Mouse (Mus musculus) gastrocnemius, adult 18-20 months (tissue): ENCODE data around the gene Tmem268. TPM values are rescaled to one million over a fixed set of nuclear protein-coding genes. Genes with fewer than 3 reads are reported as not detected.

Experiments
- DNase-seq: peaks from one replicate; pipeline ENCODE4 v3.0.0; 2021; ENCODE audit warnings: low spot score
- total RNA-seq, 2 experiments: library from RNA; stranded (reverse); gene quantifications; 2 replicates each; pipeline ENCODE4 v1.2.3; 2021

Gene Tmem268
- total RNA-seq, 2 experiments from 2014 or later, result 15.8 to 16.4 TPM

DNA sequence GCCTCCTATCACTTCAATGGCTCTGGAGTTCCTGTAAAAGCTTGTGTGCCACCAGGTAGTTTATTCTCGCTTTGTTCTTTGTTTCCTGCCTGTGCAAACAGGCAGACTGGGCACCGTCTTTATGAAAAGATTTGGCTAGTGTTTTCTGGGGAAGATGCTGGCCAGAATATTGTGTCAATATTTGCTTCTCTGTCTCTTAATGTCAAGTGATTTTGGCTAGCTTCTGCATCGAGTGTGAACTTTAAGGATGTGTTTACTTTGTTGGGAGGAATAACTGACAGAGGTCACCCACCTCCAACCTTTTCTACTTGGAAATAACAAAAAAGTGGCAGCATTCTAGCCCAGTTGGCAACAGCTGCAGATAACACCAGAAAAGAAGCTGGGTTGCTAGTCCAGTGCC is 4.0 kb upstream of the Tmem268 start:
- DNase-seq, result no peak

DNA sequence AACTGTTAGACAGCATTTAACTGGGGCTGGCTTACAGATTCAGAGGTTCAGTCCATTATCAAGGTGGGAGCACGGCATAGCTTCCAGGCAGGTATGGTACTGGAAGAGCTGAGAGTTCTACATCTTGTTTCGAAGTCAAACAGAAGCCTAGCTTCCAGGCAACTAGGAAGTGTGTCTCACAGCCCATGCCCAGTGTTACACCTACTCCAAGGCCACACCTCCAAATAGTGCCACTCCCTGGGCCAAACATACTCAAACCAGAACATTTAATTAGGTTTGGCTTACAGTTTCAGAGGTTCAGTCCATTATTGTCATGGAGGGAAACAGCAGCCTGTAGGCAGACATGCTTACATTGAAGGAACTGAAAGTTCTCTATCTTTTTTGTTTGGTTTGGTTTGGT is 3.5 kb upstream of the Tmem268 start:
- DNase-seq, result no peak

DNA sequence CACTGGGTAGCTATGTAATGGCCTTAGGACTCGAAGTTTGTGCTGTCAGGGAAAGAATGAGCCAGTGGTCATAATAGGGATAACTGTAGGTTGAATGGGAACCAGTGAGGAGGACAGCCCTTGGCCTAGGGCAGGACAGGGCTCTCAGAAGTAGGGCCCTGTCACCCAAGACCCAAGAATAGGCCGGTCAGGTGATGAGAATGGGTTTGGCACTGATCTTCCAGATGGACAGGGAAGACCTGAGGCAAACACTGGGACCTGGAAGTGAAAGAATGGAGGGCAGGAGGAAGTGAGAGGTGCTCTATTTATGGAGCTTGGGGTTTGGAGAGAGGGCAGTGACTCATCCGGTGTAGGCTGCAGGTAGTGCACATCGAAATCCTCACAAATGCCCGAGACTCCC is 1.9 kb upstream of the Tmem268 start:
- DNase-seq, result no peak

DNA sequence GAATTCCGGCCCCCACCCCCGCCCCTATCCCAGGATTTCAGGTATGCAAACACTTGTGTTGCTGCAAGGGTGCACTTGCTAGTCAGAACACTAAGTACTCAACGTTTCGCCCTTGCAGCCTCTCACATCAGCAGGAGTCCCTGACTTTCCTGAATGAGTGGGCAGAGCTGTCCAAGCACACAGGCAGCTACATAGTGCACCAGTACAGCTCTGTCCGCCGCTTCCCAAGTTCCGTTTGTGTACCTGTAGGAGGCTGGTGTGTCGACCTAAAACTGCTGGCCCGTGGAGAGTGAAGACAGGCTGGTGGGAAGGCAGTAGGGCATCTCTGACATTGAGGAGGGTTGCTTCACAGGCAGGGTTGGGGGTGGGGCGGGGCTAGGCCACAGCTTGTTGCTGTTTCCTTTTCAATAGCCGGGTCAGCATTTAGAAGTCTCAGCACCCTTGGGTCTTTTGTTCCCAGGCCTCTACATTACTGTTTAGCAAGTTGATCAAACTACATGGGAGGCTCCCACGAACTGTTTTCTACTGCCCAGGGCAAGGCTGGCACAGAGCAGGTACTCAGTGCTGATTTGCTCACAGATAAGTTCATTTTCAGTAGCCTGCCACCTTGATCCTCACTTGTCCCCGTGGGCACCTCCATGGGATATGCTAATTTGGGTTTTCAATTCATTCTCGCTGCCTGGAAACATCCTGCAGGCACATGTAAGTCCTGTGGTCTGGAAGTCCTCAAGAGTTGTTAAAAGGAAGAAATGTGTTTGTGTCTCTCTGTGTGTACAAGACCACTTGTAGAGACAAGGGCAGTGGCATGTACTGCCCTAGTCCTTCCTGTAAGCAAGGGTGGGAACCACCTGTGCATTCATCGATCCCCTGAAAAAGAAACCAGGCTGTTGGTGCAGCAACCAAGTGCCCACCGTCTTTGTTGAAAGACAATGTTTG is 1.2 kb upstream of the Tmem268 start:
- DNase-seq, result no peak

DNA sequence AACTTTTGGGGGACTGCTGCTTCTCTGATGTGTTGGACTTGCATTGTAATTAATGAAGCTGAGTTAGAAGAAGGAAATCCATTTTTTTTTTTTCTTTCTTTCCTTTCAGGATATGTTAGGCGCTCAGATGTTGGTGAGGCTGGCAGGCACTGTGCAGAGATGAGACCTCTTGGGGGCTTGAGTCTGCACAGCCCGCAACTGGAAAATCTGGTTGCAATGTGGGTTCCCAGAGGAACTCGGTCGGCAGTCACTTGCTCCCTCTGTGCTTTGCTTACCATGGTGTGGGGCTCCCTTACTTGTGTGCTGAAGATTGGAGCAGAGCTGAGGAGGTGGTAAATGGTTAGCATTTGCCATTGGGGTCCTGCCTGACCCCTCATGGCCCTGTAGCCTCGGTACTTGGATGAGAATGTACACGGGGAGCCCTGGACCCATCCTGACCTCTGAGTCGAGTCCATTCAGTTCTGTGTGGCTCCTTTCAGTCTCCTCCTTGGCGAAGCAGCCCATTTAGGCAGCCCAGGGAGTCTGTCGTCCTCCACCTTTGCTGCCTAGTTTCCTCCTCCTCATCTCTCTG is 631 bp downstream of the Tmem268 start:
- no peak for DNase-seq

DNA sequence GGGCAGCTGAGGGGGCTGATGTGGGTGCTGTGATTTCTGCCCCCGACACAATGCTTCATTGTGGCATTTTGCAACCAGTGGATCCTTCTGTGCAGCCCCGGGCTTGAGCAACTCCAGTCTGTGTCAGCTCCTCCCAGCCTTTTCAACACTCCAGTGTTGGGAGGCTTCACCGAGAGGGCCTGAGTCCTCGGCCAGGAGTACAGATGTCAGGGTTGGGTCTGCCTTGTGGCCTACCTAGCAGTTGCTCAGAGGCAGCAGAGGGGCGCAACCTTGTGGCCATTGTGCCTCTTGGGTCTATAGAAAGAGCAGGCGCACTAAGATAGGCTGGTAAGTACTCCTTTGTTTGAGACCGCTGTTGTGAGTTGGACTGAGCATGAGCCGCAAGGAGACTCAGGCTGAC is 1.5 kb downstream of the Tmem268 start:
- DNase-seq, result no peak

DNA sequence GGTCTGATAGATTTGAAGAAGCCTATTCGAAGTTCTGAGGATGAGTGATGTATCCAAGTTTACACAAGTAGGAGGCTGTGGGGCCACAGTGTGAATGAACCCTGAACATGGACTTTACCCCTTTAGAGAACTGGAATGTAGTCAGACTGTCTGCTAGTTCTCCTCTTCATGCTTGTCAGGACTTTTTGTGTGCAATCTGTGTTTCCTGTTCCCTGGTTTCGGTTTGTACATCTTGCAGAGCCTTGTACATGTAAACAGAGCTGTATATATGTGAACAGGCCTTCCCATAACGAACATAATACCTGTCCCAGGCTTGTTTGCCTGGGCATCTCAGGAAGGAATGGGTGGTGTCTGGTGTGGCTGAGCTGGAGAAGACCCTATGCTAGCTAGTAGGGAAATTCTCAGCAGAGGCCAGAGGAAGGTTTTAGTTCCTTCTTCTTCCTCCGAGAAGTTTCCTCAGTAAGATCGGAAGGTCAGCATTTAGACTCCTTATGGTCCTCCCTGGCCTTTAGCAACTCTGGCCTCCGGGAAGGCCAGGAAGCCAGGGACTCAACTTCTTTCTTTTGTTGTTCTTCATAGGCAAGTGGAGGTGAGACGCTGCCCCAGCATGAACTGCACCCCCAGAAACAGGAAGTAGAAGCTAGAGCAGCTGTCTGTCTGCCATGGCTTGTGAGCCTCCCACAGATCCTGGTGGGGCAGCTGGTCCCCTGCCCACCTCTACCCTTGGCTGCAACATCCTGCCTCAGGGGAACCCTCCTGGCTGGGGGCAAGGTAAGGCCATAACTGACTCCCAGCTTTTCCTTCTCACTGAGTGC is 3.5 kb downstream of the Tmem268 start:
- no peak for DNase-seq

DNA sequence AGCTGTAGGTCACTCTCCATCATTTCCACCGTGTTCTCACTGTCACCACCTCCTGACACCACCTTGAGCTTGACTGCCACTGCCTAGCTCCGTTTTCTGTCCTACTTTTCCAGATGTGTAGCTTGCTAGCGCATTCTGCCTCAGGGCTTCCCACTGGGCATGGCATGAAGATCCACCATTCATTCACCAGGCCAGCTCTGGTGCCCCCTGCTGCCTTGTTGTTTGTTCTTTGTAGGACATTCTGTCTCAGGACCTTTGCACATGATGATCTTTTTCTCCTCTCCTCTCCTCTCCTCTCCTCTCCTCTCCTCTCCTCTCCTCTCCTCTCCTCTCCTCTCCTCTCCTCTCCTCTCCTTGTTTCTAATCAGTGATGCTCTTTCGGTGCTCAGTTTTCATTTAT is 4.2 kb downstream of the Tmem268 start:
- DNase-seq, result no peak

DNA sequence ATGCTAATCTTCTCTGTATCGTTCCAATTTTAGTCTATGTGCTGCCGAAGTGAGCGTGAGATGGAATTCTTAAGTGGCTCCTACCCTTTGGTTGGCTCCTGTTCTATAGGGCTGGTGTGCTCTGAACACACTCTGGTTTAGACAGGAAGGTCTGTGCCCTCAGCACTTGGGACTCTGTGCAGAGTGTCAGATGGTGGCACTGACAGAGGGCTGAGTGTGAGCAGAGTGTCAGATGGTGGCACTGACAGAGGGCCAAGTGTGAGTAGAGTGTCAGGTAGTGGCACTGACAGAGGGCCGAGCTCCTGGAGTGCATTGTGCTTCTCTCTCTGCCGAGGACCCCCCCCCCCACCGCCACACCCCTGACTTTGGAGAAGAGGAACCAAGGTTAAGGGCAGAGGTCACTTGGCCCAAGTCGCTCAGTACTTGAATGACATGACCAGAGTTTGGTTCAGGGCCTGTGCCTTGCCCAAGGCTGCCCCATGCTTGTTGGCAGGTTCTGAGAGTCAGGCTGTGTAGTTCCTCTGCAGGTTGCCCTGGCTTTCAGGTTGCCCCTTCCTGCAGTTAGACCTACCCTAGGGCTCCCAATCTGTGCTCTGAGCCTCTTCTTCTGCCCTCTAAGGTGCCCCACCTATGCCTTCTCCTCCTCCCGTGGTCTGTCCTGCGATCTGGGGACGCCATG is 9.3 kb downstream of the Tmem268 start:
- DNase-seq, result no peak

DNA sequence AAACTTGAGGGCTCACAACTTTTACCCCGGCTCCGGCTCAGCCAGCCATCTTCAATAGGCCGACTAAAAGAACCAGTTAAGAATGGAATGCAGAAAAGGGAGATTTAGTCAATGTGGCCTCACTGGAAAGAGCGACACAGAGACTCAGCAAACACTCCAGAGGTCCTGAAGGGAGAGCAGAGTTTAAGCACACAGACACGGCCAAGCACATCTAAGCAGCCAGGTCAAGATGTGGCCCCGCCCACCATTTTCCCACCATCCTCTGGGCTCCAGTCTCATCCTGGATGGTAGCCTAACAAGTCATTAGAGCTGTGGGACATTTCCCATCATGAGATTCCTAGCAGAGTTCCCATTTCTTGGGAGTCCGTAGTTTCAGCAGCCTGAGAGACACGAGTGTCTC is 10.7 kb downstream of the Tmem268 start:
- no peak for DNase-seq

DNA sequence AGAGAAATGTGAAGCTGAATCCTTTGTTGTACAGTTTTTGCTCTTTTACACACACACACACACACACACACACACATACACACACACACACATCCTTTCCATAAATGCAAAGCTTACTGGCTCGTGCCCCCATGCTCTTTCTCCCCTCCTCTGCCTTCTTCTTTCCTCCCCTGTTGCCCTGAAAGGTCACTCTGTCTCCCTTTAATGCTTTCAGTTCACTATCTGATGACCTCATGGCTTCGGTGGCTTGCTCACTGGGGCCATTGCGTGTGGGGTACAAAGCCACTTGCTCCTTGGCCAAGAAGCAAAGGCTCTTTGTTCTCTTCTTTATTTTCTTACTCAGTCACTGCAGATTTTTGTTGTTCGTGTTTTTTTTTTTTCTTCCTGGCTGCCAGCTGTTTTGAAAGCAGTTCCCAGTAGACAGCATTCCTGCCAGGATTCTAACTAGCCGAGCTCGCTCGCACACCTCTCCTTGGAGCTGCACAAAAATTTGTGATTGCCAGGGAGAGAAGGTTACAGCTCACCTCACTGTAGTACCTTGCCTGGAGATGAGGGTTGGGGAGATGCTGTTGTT is 11.7 kb downstream of the Tmem268 start:
- no peak for DNase-seq

DNA sequence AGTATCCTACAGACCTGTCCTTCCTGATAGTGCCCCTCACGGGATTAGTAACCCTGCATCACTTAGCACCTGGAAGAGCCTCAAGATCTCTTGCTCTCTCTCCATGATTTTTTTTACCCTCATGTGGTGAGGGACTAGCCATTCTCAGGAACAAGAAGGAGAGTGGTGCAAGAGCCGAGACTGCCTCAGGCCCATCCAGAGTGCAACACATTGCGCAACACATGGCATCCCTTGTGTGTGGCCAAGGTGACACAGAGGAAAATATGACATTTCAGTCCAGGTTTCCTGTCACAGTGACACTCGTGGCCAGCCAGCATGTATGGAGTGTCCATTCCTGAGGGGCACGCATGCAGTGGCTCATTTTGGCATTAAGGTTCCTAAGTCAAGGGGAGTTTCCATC is 14.0 kb downstream of the Tmem268 start:
- no peak for DNase-seq

DNA sequence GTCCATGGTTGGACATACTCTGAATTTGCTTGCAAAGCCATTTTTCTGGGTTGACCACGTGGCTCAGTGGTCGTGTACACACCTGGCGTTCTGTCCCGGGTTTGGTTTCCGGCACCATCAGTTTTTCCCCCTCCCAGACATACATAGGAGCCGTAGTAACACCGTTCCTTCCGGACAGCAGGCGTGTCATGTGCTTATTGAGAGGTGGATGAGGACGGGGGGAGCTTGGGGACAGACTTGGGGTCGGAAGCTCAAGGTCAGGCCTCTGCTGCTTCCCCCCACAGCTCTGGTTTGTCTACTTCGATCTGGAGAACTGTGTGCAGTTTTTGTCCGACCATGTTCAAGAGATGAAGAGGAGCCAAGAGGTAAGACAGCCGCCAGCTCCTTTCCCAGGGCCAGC is 21.1 kb downstream of the Tmem268 start:
- DNase-seq, result no peak

DNA sequence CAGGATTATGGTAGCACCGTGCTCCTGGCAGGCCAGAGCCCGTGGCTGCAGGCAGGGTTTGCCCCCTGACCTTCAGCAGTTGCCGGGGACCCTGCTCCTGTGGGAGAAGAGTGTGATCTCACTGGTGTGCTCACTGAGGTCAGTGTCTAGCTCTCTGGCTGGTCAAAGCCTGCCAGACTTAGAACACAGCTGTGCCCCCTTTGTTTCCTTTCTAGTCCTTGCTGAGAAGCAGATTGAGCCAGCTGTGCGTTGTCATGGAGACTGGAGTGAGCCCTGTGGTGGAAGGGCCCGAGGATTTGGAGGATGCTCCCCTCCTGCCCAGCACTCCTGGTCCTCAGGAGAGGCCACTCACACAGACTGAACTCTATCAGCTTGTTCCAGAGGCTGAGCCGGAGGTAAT is 21.5 kb downstream of the Tmem268 start:
- DNase-seq, result no peak

DNA sequence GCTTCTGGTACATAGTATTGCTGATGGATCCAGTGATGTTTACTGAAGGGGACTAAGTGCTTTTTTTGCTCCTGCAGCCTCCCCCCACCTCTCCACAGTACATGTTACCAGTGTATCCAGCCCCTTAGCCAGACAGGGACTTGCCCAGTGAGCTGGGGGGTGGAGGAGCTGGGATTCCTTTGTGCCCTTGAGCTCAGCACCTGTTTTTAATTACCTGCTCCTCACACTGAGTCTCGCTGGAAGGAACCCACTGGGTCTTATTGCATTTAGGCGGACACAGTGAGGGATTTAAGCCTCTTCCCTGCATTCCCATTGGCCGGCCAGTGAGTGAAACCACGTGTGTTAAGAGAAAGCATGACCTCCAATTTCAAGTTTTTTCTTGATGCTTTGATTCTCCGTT is 24.0 kb downstream of the Tmem268 start:
- DNase-seq, result no peak

DNA sequence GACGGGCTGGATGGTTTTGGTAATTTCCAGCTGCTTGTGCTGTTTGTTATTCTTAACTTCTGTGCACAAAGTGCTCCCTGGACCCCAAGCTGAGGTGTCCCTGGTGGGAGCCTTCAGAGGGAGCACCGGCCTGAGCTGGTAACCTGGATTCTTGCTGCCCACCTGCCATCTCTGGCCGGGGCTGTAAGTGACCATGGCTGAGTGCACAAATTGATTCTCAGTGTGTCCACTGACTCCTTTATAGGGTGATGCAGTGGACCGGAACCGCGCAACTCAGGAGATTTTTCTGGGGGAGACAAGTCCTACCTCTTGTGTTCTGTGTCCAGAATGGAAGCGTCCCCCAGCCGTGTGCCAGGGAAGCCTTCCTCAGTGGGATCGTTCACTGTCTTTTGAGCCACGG is 26.6 kb downstream of the Tmem268 start:
- DNase-seq, result no peak

DNA sequence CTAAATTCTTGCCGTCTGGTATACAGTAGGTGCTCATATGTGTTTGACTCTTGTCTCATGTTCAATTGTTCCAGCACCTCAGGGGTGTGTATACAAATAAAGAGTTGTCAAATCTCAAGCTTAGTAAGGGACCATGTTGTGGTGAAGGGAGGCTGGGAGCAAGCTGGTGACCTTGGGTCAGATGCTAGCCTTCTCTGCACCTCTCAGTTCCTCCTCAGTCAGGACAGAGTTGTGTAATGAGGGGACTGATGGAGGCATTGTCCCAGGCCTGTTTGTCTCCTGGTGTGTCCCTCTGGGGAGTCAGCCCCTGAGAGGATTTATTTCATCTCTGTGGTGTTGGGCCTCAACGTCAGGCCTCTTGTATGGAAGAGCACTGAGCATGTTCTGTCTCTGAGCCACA is 27.7 kb downstream of the Tmem268 start:
- no peak for DNase-seq

DNA sequence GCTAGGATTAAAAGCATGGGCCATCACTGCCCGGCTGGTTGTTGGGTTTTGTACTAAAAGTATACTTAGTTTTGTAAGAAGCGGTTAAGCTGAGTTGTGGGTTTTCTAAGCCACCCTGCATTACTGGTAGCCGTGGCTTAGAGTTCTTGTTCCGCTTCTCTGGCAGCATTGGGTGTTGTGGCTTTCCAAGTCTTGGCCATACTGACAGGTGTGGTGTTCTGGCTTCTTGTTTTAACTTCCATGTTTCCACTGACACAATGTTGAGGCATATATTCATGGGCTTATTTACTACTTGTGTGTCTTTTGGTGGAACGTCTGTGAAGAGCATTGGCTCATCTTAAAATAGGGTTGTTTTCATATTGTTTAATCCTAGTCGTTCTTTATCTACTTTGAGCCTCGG is 31.4 kb downstream of the Tmem268 start:
- no peak for DNase-seq

DNA sequence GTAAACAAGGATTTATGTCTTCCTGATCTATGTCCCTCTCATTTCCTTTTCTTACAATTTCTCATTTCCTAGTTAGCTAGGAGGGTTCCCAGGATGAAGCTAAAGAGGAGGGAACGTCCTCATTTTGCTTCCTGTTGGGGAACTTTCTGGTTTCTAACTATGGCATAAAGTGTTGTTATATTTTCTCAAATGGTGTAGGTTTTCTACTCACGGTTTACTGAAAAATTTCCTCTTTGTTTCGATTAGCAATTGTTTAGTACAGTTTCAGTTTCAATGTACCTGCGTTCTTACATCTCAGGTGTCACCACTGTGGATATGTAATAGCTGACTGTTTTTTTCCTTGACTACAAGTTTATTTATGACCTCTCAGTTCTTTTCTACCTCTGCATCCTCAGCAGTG is 32.0 kb downstream of the Tmem268 start:
- no peak for DNase-seq

DNA sequence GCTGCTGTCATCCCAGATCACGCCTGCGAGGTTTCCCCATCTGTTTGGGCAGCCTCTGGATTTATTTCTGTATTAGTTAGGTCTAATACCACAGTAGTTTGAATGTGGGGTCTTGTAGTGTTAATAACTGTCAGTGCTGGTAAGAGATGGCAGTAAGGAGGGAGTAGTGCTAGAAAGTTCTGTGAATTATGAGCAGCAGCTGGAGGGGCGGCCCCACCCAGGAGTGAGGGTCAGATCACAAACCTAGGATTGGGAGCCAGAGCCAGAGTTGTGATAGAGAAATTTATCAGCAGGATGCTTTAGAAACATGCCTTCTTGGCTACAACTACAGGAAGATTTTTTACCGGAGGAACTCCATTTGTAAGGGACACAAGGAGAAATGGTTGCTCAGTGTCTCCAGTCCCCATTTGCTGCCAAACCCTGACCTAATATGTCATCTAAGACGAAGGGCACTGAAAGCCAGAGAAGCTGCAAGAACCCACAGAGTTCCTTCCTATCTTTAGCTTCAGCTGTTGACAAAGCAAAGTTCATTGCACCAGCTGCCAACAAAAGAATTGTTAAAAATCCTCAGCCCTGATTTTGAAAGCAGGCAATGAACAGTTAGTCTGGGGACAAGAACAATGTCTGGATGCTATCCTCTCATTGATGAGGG is 36.0 kb downstream of the Tmem268 start:
- peak; percentile 58 for DNase-seq

DNA sequence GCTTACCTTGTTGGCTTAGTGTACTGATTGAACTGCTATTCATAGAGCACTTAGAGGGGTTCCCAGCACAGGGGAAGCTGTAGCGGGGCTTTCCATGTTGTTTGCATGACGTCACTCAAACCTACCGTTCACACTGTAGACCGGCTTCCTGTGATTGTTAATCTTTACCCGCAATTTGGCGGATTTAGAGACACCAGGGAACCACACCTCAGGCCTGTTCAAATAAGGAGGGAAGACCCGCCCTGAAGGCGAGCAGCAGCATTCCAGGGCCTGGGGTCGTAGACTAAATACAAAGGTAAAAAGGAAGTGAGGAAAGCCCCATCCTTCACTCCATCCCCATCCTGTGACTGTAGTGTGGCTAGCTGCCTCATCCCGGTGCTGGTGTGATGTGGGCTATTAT is 36.7 kb downstream of the Tmem268 start:
- no peak for DNase-seq
